Mouse (Mus musculus): ENCODE data around the gene Fam3b. TPM values are rescaled to one million over a fixed set of nuclear protein-coding genes. Genes with fewer than 3 reads are reported as not detected.

Fam3b gene
- total and polyA plus RNA-seq, 3 experiments = 20.6 to 21.2 TPM; not detected in 1

DNA sequence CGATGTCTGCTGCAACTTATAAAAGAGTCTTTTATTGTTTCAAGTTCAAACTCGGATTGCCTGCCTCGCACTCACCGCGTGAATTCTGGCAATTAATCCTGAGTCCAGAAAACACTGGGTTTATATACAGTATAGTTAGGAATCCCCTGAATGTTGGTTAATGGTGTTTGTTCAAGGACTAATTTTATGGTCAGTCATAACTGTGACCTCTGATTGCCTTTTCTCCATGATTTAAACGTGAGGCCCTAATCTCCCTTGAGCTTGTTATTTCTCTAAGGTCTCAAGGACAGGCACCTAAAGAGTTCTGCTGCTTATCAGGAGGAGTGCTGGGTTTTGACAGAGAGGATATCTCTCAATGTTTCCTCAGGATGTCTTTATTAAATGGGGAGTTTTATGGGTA is 7.4 kb upstream of the Fam3b start:
- H3K79me2 ChIP-seq (ENCODE audit: control insufficient read depth, insufficient read depth, low read length, poor library complexity) = no peaks in the 10 kb centered on the region
- no peak overlapping the region for H3K27ac ChIP-seq (ENCODE audit: control insufficient read depth, low read depth, low read length)
- H3K9ac ChIP-seq (ENCODE audit: control insufficient read depth, low read depth, low read length, poor library complexity, severe bottlenecking) = no peak overlapping the region
- H3K36me3 ChIP-seq (ENCODE audit: control insufficient read depth in 1 of 2, insufficient read depth in 2 of 2, low read length in 2 of 2) = peaks cover 0 to 3% of the 10 kb centered on the region in 2 experiments; a peak in 2 of 4 replicates
- H3K4me3 ChIP-seq (ENCODE audit: control insufficient read depth in 1 of 2, insufficient read depth in 1 of 2, low read depth in 2 of 2, low read length in 2 of 2) = no peak overlapping the region
- peaks cover 4 to 13% of the 10 kb centered on the region in 2 experiments; a peak in 3 of 4 replicates for H3K4me1 ChIP-seq (ENCODE audit: control insufficient read depth in 1 of 2, insufficient read depth in 2 of 2, low read length in 2 of 2)
- TF ChIP-seq USF1 (IDR thresholded peaks at IDR 0.05; ENCODE audit: low read depth, low read length) (no peak), CTCF (IDR thresholded peaks at IDR 0.05 in 2 of 3, conservative IDR thresholded peaks at IDR 0.05 in 1 of 3; ENCODE audit: control insufficient read depth in 1 of 3, insufficient read depth in 1 of 3, low read depth in 2 of 3, low read length in 3 of 3, poor library complexity in 1 of 3, severe bottlenecking in 1 of 3) (no peak), POLR2AphosphoS2 (IDR thresholded peaks at IDR 0.05; ENCODE audit: low read length) (no peak), MXI1 (IDR thresholded peaks at IDR 0.05; ENCODE audit: low read depth, low read length) (no peak), MYB (IDR thresholded peaks at IDR 0.05; ENCODE audit: low read depth, low read length) (no peak), MAZ (IDR thresholded peaks at IDR 0.05; ENCODE audit: low read depth, low read length) (no peak), KAT2A (conservative IDR thresholded peaks at IDR 0.05; ENCODE audit: low read depth, low read length) (no peak), SMC3 (IDR thresholded peaks at IDR 0.05; ENCODE audit: low read depth, low read length) (no peak), CHD2 (IDR thresholded peaks at IDR 0.05; ENCODE audit: low read length) (no peak), ZNF384 (IDR thresholded peaks at IDR 0.05; ENCODE audit: low read depth, low read length) (no peak), TCF12 (IDR thresholded peaks at IDR 0.05; ENCODE audit: low read depth, low read length) (no peak), POLR2A (IDR thresholded peaks at IDR 0.05; ENCODE audit: control insufficient read depth in 1 of 2, insufficient read depth in 1 of 2, low read depth in 1 of 2, low read length in 2 of 2, poor library complexity in 1 of 2) (no peak), POLR2AphosphoS5 (IDR thresholded peaks at IDR 0.05; ENCODE audit: borderline replicate concordance, low read depth, low read length) (no peak)
- no peaks in the 10 kb centered on the region for H3K27me3 ChIP-seq (ENCODE audit: control insufficient read depth in 1 of 2, insufficient read depth in 2 of 2, low read length in 2 of 2)
- DNase-seq (ENCODE audit: low read depth, low spot score) = no peak
- no peaks in the 10 kb centered on the region for H3K9me3 ChIP-seq (replicated peaks; ENCODE audit: insufficient read depth, low read length)

DNA sequence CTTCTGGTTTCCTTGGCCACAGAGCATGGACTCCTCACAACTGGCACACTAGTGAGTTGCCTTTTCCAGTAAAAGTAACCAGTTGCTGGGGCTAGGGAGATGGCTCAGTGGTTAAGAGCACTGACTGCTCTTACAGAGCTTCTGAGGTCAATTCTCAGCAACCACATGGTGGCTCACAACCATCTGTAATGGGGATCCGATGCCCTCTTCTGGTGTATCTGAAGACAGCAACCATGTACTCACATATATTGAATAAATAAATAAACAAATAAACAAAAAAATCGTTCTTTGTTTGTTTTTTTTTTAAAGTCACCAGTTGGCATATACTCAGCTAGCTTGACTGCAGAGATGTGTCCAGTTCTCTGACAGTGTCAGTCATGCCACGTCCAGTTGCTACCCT is 1.7 kb upstream of the Fam3b start:
- peaks cover 0 to 17% of the 10 kb centered on the region in 2 experiments; a peak in 2 of 4 replicates for H3K36me3 ChIP-seq (ENCODE audit: control insufficient read depth in 1 of 2, insufficient read depth in 2 of 2, low read length in 2 of 2)
- no peak overlapping the region for H3K27ac ChIP-seq (ENCODE audit: control insufficient read depth, low read depth, low read length)
- H3K9ac ChIP-seq (ENCODE audit: control insufficient read depth, low read depth, low read length, poor library complexity, severe bottlenecking) = no peak overlapping the region
- TF ChIP-seq TBP (IDR thresholded peaks at IDR 0.05; ENCODE audit: low read depth, low read length) (no peak), SIN3A (IDR thresholded peaks at IDR 0.05; ENCODE audit: low read length) (no peak), RAD21 (IDR thresholded peaks at IDR 0.05; ENCODE audit: low read depth, low read length) (peak; percentile 49), GABPA (IDR thresholded peaks at IDR 0.05; ENCODE audit: low read depth, low read length) (no peak), HCFC1 (IDR thresholded peaks at IDR 0.05; ENCODE audit: low read depth, low read length) (no peak), SMC3 (IDR thresholded peaks at IDR 0.05; ENCODE audit: low read depth, low read length) (peak; percentile 50), ZC3H11A (IDR thresholded peaks at IDR 0.05; ENCODE audit: low read depth, low read length) (peak; percentile 37), MYC (IDR thresholded peaks at IDR 0.05; ENCODE audit: low read depth, low read length) (peak; percentile 82; the same call in 1 of the 2 replicates), CTCF (IDR thresholded peaks at IDR 0.05 in 2 of 3, conservative IDR thresholded peaks at IDR 0.05 in 1 of 3; ENCODE audit: control insufficient read depth in 1 of 3, insufficient read depth in 1 of 3, low read depth in 2 of 3, low read length in 3 of 3, poor library complexity in 1 of 3, severe bottlenecking in 1 of 3) (peak in 2 of 3 experiments; percentile 16 to 60; a peak in 2 of 6 replicates), ETS1 (IDR thresholded peaks at IDR 0.05; ENCODE audit: low read depth, low read length) (no peak), UBTF (IDR thresholded peaks at IDR 0.05; ENCODE audit: borderline replicate concordance, insufficient read depth, low read depth, low read length) (no peak), MYB (IDR thresholded peaks at IDR 0.05; ENCODE audit: low read depth, low read length) (no peak), POLR2AphosphoS5 (IDR thresholded peaks at IDR 0.05; ENCODE audit: borderline replicate concordance, low read depth, low read length) (no peak)
- H3K4me3 ChIP-seq (ENCODE audit: control insufficient read depth in 1 of 2, insufficient read depth in 1 of 2, low read depth in 2 of 2, low read length in 2 of 2) = no peak overlapping the region
- H3K9me3 ChIP-seq (replicated peaks; ENCODE audit: insufficient read depth, low read length) = no peaks in the 10 kb centered on the region
- peaks cover 0 to 25% of the 10 kb centered on the region in 2 experiments; a peak in 2 of 4 replicates for H3K4me1 ChIP-seq (ENCODE audit: control insufficient read depth in 1 of 2, insufficient read depth in 2 of 2, low read length in 2 of 2)
- no peaks in the 10 kb centered on the region for H3K27me3 ChIP-seq (ENCODE audit: control insufficient read depth in 1 of 2, insufficient read depth in 2 of 2, low read length in 2 of 2)
- no peak for DNase-seq (ENCODE audit: low read depth, low spot score)
- peaks cover 10% of the 10 kb centered on the region for H3K79me2 ChIP-seq (ENCODE audit: control insufficient read depth, insufficient read depth, low read length, poor library complexity)
